Mouse (Mus musculus) midbrain, embryonic 11.5 days (tissue): ENCODE results near the gene Slc25a18. TPM values are rescaled to one million over a fixed set of nuclear protein-coding genes. Genes with fewer than 3 reads are reported as not detected.
"Not testable (repeated sequence)": the region's sequence is repeated elsewhere in the genome, so short reads cannot be mapped to it uniquely, and the experiment has no call there.

Source experiments
- ATAC-seq: fragments of 200-750 bp; cut with Nextera tagmentation; 2 replicates; pipeline ENCODE4 v1.8.0; 2017; ENCODE audit warnings: moderate TSS enrichment, moderate library complexity; ENCODE audit not compliant: low FRiP score
- DNase-seq: peaks from one replicate; pipeline ENCODE4 v3.0.0; 2015; ENCODE audit warnings: low spot score; ENCODE audit errors: missing footprints
- H3K27ac ChIP-seq: fragments of 300-500 bp; sonication (generic); 2 replicates; pipeline ENCODE4 v1.5.1; 2014; ENCODE audit warnings: low read depth, low read length
- H3K27me3 ChIP-seq: fragments of 300-500 bp; sonication (generic); 2 replicates; pipeline ENCODE4 v1.6.1; 2014; ENCODE audit warnings: mild to moderate bottlenecking, low read length, moderate library complexity, mixed read lengths; ENCODE audit not compliant: control insufficient read depth, insufficient read depth
- H3K36me3 ChIP-seq: fragments of 300-500 bp; sonication (generic); 2 replicates; pipeline ENCODE4 v1.6.1; 2014; ENCODE audit warnings: mild to moderate bottlenecking, low read length, moderate library complexity, mixed read lengths; ENCODE audit not compliant: control insufficient read depth, insufficient read depth
- H3K4me1 ChIP-seq: fragments of 300-500 bp; sonication (generic); 2 replicates; pipeline ENCODE4 v1.6.1; 2014; ENCODE audit warnings: low read length; ENCODE audit not compliant: control insufficient read depth, insufficient read depth
- H3K4me2 ChIP-seq: fragments of 300-500 bp; sonication (generic); 2 replicates; pipeline ENCODE4 v1.6.1; 2014; ENCODE audit warnings: mild to moderate bottlenecking, moderate library complexity
- H3K4me3 ChIP-seq: fragments of 300-500 bp; sonication (generic); 2 replicates; pipeline ENCODE4 v1.5.1; 2014; ENCODE audit warnings: low read depth, low read length
- H3K9ac ChIP-seq: fragments of 300-500 bp; sonication (generic); 2 replicates; pipeline ENCODE4 v1.6.1; 2014; ENCODE audit warnings: low read length
- H3K9me3 ChIP-seq: fragments of 300-500 bp; sonication (generic); 2 replicates; pipeline ENCODE4 v1.6.1; 2016; ENCODE audit warnings: low read length; ENCODE audit not compliant: control insufficient read depth
- WGBS: fragments of 180-500 bp; shearing (Covaris S2); extraction: QIAGEN DNeasy Blood & Tissue Kit; methylation state at CpG from one replicate; pipeline ENCODE4 v1.1.7; 2014; 5-methylcytosine and 5-hydroxymethylcytosine counted together
- polyA plus RNA-seq: library from polyadenylated mRNA; unstranded; fragments of >200 nt; fragmentation: Nextera tagmentation; extraction: Ambion mirVana; gene quantifications from 2 replicates; pipeline ENCODE4 v1.2.1, GENCODE M21; 2014

The Slc25a18 gene
- polyA plus RNA-seq, 1 experiment from 2014 or later: 1.4 TPM

GRCm38 (mm10) chr6:120806999-120807737, 33.8 kb downstream of the Slc25a18 start:
- Histone ChIP-seq H3K4me3 (no peak overlapping the region), H3K4me2 (no peak overlapping the region), H3K9ac (no peak overlapping the region), H3K9me3 (no peaks in the 10 kb centered on the region), H3K27ac (no peak overlapping the region), H3K27me3 (no peaks in the 10 kb centered on the region), H3K4me1 (no peaks in the 10 kb centered on the region), H3K36me3 (peaks cover 34% of the 10 kb centered on the region)
- DNase-seq: no peak
- no peak for ATAC-seq
- WGBS: 89% methylated on average over 5 of the region's 5 CpGs

- Histone ChIP-seq H3K4me3 (no peak overlapping the region), H3K36me3 (peaks cover 32% of the 10 kb centered on the region), H3K27ac (no peak overlapping the region), H3K4me1 (no peaks in the 10 kb centered on the region), H3K27me3 (no peaks in the 10 kb centered on the region), H3K9ac (no peak overlapping the region), H3K4me2 (no peak overlapping the region), H3K9me3 (no peaks in the 10 kb centered on the region)
- WGBS: 92% methylated on average over 4 of the region's 4 CpGs
- no peak for DNase-seq
- no peak for ATAC-seq
These were observed 34.3 kb downstream of the Slc25a18 start for GRCm38 (mm10) chr6:120807738-120808081.

- H3K9ac ChIP-seq, H3K27me3 ChIP-seq, H3K9me3 ChIP-seq, H3K4me1 ChIP-seq, DNase-seq, ATAC-seq, H3K4me3 ChIP-seq, H3K4me2 ChIP-seq, H3K27ac ChIP-seq: not testable (repeated sequence)
- H3K36me3 ChIP-seq: peaks cover 17% of the 10 kb centered on the region
- WGBS: 97% methylated on average over 6 of the region's 10 CpGs
These were observed 38.6 kb downstream of the Slc25a18 start for GRCm38 (mm10) chr6:120811999-120812398.

- Histone ChIP-seq H3K9ac (no peak overlapping the region), H3K27me3 (no peaks in the 10 kb centered on the region), H3K4me3 (no peak overlapping the region), H3K27ac (no peak overlapping the region), H3K9me3 (no peaks in the 10 kb centered on the region), H3K4me2 (no peak overlapping the region), H3K4me1 (peaks cover 7% of the 10 kb centered on the region), H3K36me3 (peaks cover 13% of the 10 kb centered on the region)
- DNase-seq: no peak
- ATAC-seq: no peak
- 96% methylated on average over 2 of the region's 2 CpGs for WGBS
These were observed 45.9 kb downstream of the Slc25a18 start for GRCm38 (mm10) chr6:120819294-120819693.

- Histone ChIP-seq H3K27me3 (no peaks in the 10 kb centered on the region), H3K9ac (no peak overlapping the region), H3K9me3 (no peaks in the 10 kb centered on the region), H3K4me2 (no peak overlapping the region), H3K36me3 (peaks cover 13% of the 10 kb centered on the region), H3K27ac (no peak overlapping the region), H3K4me1 (peaks cover 7% of the 10 kb centered on the region), H3K4me3 (no peak overlapping the region)
- DNase-seq (no peak), ATAC-seq (no peak)
- WGBS: 92% methylated on average over 5 of the region's 5 CpGs
These were observed 46.8 kb downstream of the Slc25a18 start for GRCm38 (mm10) chr6:120820144-120820543.

GRCm38 (mm10) chr6:120820941-120821340, 47.6 kb downstream of the Slc25a18 start:
- Histone ChIP-seq H3K4me3 (no peak overlapping the region), H3K4me1 (peaks cover 7% of the 10 kb centered on the region), H3K9ac (no peak overlapping the region), H3K4me2 (no peak overlapping the region; the same call in 1 of the 2 replicates), H3K9me3 (no peaks in the 10 kb centered on the region), H3K36me3 (peaks cover 13% of the 10 kb centered on the region), H3K27ac (no peak overlapping the region), H3K27me3 (no peaks in the 10 kb centered on the region)
- no peak for DNase-seq
- ATAC-seq: no peak
- 89% methylated on average over 1 of the region's 1 CpGs for WGBS

- H3K9me3 ChIP-seq: no peaks in the 10 kb centered on the region
- DNase-seq (no peak), ATAC-seq (no peak)
- H3K4me3 ChIP-seq: peak overlapping the region; percentile 68
- H3K9ac ChIP-seq: peak overlapping the region; percentile 69
- H3K27me3 ChIP-seq: no peaks in the 10 kb centered on the region
- H3K4me1 ChIP-seq: peaks cover 7% of the 10 kb centered on the region
- no peak overlapping the region for H3K27ac ChIP-seq
- H3K36me3 ChIP-seq: peaks cover 13% of the 10 kb centered on the region
- WGBS: 56% methylated on average over 5 of the region's 5 CpGs
- H3K4me2 ChIP-seq: peak overlapping the region; percentile 71
These were observed 48.3 kb downstream of the Slc25a18 start for GRCm38 (mm10) chr6:120821715-120822114.

GRCm38 (mm10) chr6:120822307-120822928, 49.0 kb downstream of the Slc25a18 start, which contains the start of gene Atp6v1e1:
TSS of gene Atp6v1e1 (minus strand) at chr6:120822793.
- H3K4me1 ChIP-seq: peaks cover 7% of the 10 kb centered on the region
- DNase-seq: peak; percentile 98
- peak within 1 kb of the TSS; percentile 69 for H3K9ac ChIP-seq
- WGBS: 0% methylated on average over 41 of the region's 41 CpGs
- peaks cover 11% of the 10 kb centered on the region for H3K36me3 ChIP-seq
- no peaks in the 10 kb centered on the region for H3K9me3 ChIP-seq
- H3K4me3 ChIP-seq: peak within 1 kb of the TSS; percentile 68
- ATAC-seq: peak; percentile 97
- no peaks in the 10 kb centered on the region for H3K27me3 ChIP-seq
- peak within 1 kb of the TSS; percentile 71 for H3K4me2 ChIP-seq
- peak within 1 kb of the TSS; percentile 26; the same call in 1 of the 2 replicates for H3K27ac ChIP-seq

- Histone ChIP-seq H3K4me1 (peaks cover 7% of the 10 kb centered on the region), H3K4me3 (peak overlapping the region; percentile 68; the same call in 1 of the 2 replicates), H3K27me3 (no peaks in the 10 kb centered on the region), H3K4me2 (peak overlapping the region; percentile 30; the same call in 1 of the 2 replicates), H3K9me3 (no peaks in the 10 kb centered on the region), H3K27ac (no peak overlapping the region), H3K9ac (no peak overlapping the region), H3K36me3 (peaks cover 4% of the 10 kb centered on the region)
- 78% methylated on average over 10 of the region's 10 CpGs for WGBS
- ATAC-seq (no peak; the same call in 1 of the 2 replicates), DNase-seq (no peak)
These were observed 49.7 kb downstream of the Slc25a18 start for GRCm38 (mm10) chr6:120822937-120823614.
